Mouse (Mus musculus) intestine, embryonic 16.5 days (tissue): ENCODE measurements around the gene Sema4f. TPM values are rescaled to one million over a fixed set of nuclear protein-coding genes. Genes with fewer than 3 reads are reported as not detected.

Source experiments
- ATAC-seq: fragments of 200-750 bp; cut with Nextera tagmentation; 2 replicates; pipeline ENCODE4 v1.8.0; 2017; ENCODE audit warnings: moderate TSS enrichment, moderate library complexity
- H3K27ac ChIP-seq: fragments of 300-500 bp; sonication (generic); 2 replicates; pipeline ENCODE4 v1.5.1; 2014; ENCODE audit warnings: mild to moderate bottlenecking, low read length
- H3K27me3 ChIP-seq: fragments of 300-500 bp; sonication (generic); replicated peaks from 2 replicates; pipeline ENCODE4 v1.6.1; 2014; ENCODE audit warnings: low read length, control low read depth, mixed read lengths; ENCODE audit not compliant: control insufficient read depth, insufficient read depth
- H3K36me3 ChIP-seq: fragments of 300-500 bp; sonication (generic); 2 replicates; pipeline ENCODE4 v1.6.1; 2014; ENCODE audit warnings: low read length, control low read depth; ENCODE audit not compliant: control insufficient read depth, insufficient read depth
- H3K4me1 ChIP-seq: fragments of 300-500 bp; sonication (generic); 2 replicates; pipeline ENCODE4 v1.6.1; 2014; ENCODE audit warnings: low read length, control low read depth, mixed read lengths; ENCODE audit not compliant: control insufficient read depth, insufficient read depth
- H3K4me2 ChIP-seq: fragments of 300-500 bp; sonication (generic); 2 replicates; pipeline ENCODE4 v1.6.1; 2014; ENCODE audit warnings: low read depth, low read length, control low read depth
- H3K4me3 ChIP-seq: fragments of 300-500 bp; sonication (generic); 2 replicates; pipeline ENCODE4 v1.5.1; 2014; ENCODE audit warnings: mild to moderate bottlenecking, low read length
- H3K9ac ChIP-seq: fragments of 300-500 bp; sonication (generic); 2 replicates; pipeline ENCODE4 v1.6.1; 2014; ENCODE audit warnings: low read depth, low read length
- H3K9me3 ChIP-seq: fragments of 300-500 bp; sonication (generic); 2 replicates; pipeline ENCODE4 v1.6.1; 2016; ENCODE audit warnings: low read length, control low read depth; ENCODE audit not compliant: control insufficient read depth
- WGBS: fragments of 180-500 bp; shearing (Covaris S2); extraction: QIAGEN DNeasy Blood & Tissue Kit; methylation state at CpG from one replicate; pipeline ENCODE4 v1.1.7; 2014; 5-methylcytosine and 5-hydroxymethylcytosine counted together
- polyA plus RNA-seq: library from polyadenylated mRNA; unstranded; fragments of >200 nt; fragmentation: Nextera tagmentation; extraction: Ambion mirVana; gene quantifications from 2 replicates; pipeline ENCODE4 v1.2.1, GENCODE M21; 2015

Gene Sema4f
- polyA plus RNA-seq, 1 experiment from 2014 or later, result 1.2 TPM

- no peaks in the 10 kb centered on the region for H3K27me3 ChIP-seq
- no peaks in the 10 kb centered on the region for H3K4me1 ChIP-seq
- no peaks in the 10 kb centered on the region for H3K36me3 ChIP-seq
- no peak overlapping the region for H3K4me2 ChIP-seq
- H3K27ac ChIP-seq, result no peak overlapping the region
- no peak overlapping the region for H3K9ac ChIP-seq
- WGBS, result 71% methylated on average over 26 of the region's 26 CpGs
- ATAC-seq, result peak; percentile 13; the same call in 1 of the 2 replicates
- no peaks in the 10 kb centered on the region for H3K9me3 ChIP-seq
- no peak overlapping the region for H3K4me3 ChIP-seq
Measured at GRCm38 (mm10) chr6:82917076-82917777, 22.3 kb downstream of the Sema4f start.

GRCm38 (mm10) chr6:82916459-82916858 is 23.1 kb downstream of the Sema4f start:
- Histone ChIP-seq H3K27ac (no peak overlapping the region), H3K9me3 (no peaks in the 10 kb centered on the region), H3K27me3 (no peaks in the 10 kb centered on the region), H3K36me3 (no peaks in the 10 kb centered on the region), H3K4me2 (no peak overlapping the region), H3K4me1 (no peaks in the 10 kb centered on the region), H3K9ac (no peak overlapping the region), H3K4me3 (no peak overlapping the region)
- ATAC-seq, result no peak
- WGBS, result 89% methylated on average over 4 of the region's 4 CpGs

- 33% methylated on average over 3 of the region's 3 CpGs for WGBS
- ATAC-seq, result no peak
Measured at GRCm38 (mm10) chr6:82915889-82916288, 23.7 kb downstream of the Sema4f start.

GRCm38 (mm10) chr6:82913336-82914247 is 26.0 kb downstream of the Sema4f start:
- Histone ChIP-seq H3K27me3 (no peaks in the 10 kb centered on the region), H3K27ac (no peak overlapping the region), H3K4me2 (no peak overlapping the region), H3K36me3 (no peaks in the 10 kb centered on the region), H3K4me1 (no peaks in the 10 kb centered on the region), H3K9me3 (no peaks in the 10 kb centered on the region), H3K9ac (no peak overlapping the region), H3K4me3 (no peak overlapping the region)
- 74% methylated on average over 28 of the region's 28 CpGs for WGBS
- ATAC-seq, result no peak

More at GRCm38 (mm10) chr6:82915889-82916288, 23.7 kb downstream of the Sema4f start:
- Histone ChIP-seq H3K4me2 (no peak overlapping the region), H3K4me3 (no peak overlapping the region), H3K4me1 (no peaks in the 10 kb centered on the region), H3K9ac (no peak overlapping the region), H3K27ac (no peak overlapping the region), H3K9me3 (no peaks in the 10 kb centered on the region), H3K36me3 (no peaks in the 10 kb centered on the region), H3K27me3 (no peaks in the 10 kb centered on the region)

GRCm38 (mm10) chr6:82911303-82911702 is 28.3 kb downstream of the Sema4f start:
- H3K9me3 ChIP-seq, result no peaks in the 10 kb centered on the region
- ATAC-seq, result no peak
- no peaks in the 10 kb centered on the region for H3K27me3 ChIP-seq
- H3K4me1 ChIP-seq, result no peaks in the 10 kb centered on the region
- no peak overlapping the region for H3K4me2 ChIP-seq
- H3K9ac ChIP-seq, result no peak overlapping the region
- WGBS, result 91% methylated on average over 5 of the region's 5 CpGs
- H3K4me3 ChIP-seq, result no peak overlapping the region
- no peaks in the 10 kb centered on the region for H3K36me3 ChIP-seq
- H3K27ac ChIP-seq, result no peak overlapping the region

GRCm38 (mm10) chr6:82909136-82909855 is 30.3 kb downstream of the Sema4f start:
- peak; percentile 72 for ATAC-seq
- no peak overlapping the region for H3K9ac ChIP-seq
- H3K36me3 ChIP-seq, result no peaks in the 10 kb centered on the region
- H3K9me3 ChIP-seq, result no peaks in the 10 kb centered on the region
- H3K4me3 ChIP-seq, result no peak overlapping the region
- H3K4me2 ChIP-seq, result no peak overlapping the region
- H3K27me3 ChIP-seq, result no peaks in the 10 kb centered on the region
- 51% methylated on average over 14 of the region's 14 CpGs for WGBS
- H3K4me1 ChIP-seq, result no peaks in the 10 kb centered on the region
- H3K27ac ChIP-seq, result no peak overlapping the region

- Histone ChIP-seq H3K9ac (no peak overlapping the region), H3K4me3 (no peak overlapping the region), H3K4me1 (no peaks in the 10 kb centered on the region), H3K4me2 (no peak overlapping the region), H3K9me3 (no peaks in the 10 kb centered on the region), H3K36me3 (no peaks in the 10 kb centered on the region), H3K27me3 (no peaks in the 10 kb centered on the region), H3K27ac (no peak overlapping the region)
- no peak for ATAC-seq
- 78% methylated on average over 8 of the region's 8 CpGs for WGBS
Measured at GRCm38 (mm10) chr6:82908034-82908433, 31.5 kb downstream of the Sema4f start.

- WGBS, result 92% methylated on average over 3 of the region's 3 CpGs
- Histone ChIP-seq H3K9me3 (no peaks in the 10 kb centered on the region), H3K9ac (no peak overlapping the region), H3K4me3 (no peak overlapping the region), H3K27ac (no peak overlapping the region), H3K4me2 (no peak overlapping the region), H3K4me1 (no peaks in the 10 kb centered on the region), H3K36me3 (no peaks in the 10 kb centered on the region), H3K27me3 (no peaks in the 10 kb centered on the region)
- ATAC-seq, result no peak
Measured at GRCm38 (mm10) chr6:82906985-82907384, 32.6 kb downstream of the Sema4f start.

GRCm38 (mm10) chr6:82902559-82902958 is 37.0 kb downstream of the Sema4f start:
- peak; percentile 76 for ATAC-seq
- H3K4me3 ChIP-seq, result no peak overlapping the region

More at GRCm38 (mm10) chr6:82902559-82902958, 37.0 kb downstream of the Sema4f start:
- Histone ChIP-seq H3K36me3 (no peaks in the 10 kb centered on the region), H3K27ac (no peak overlapping the region), H3K9ac (no peak overlapping the region), H3K4me1 (peaks cover 12% of the 10 kb centered on the region; the same call in 1 of the 2 replicates), H3K9me3 (no peaks in the 10 kb centered on the region), H3K4me2 (no peak overlapping the region), H3K27me3 (no peaks in the 10 kb centered on the region)
- 30% methylated on average over 8 of the region's 8 CpGs for WGBS
